Mouse (Mus musculus) embryonic fibroblast, embryonic 13.5 days (primary cell): ENCODE measurements at regions not wholly inside any gene's neighbourhood (a gene's known extent, or its start where the extent isn't known, plus 50 kb on each side); places are given as distances from the start of the nearest gene placed in this dataset.

ENCODE experiments used
- CTCF ChIP-seq: IDR thresholded peaks from 2 replicates; pipeline ENCODE4 v1.5.1; 2011; ENCODE audit warnings: mild to moderate bottlenecking, control low read depth, low read length, moderate library complexity, borderline replicate concordance; ENCODE audit not compliant: insufficient read depth
- POLR2A ChIP-seq: IDR thresholded peaks from 2 replicates; pipeline ENCODE4 v1.6.1; 2011; ENCODE audit warnings: low read depth, mild to moderate bottlenecking, control low read depth, low read length, moderate library complexity

DNA sequence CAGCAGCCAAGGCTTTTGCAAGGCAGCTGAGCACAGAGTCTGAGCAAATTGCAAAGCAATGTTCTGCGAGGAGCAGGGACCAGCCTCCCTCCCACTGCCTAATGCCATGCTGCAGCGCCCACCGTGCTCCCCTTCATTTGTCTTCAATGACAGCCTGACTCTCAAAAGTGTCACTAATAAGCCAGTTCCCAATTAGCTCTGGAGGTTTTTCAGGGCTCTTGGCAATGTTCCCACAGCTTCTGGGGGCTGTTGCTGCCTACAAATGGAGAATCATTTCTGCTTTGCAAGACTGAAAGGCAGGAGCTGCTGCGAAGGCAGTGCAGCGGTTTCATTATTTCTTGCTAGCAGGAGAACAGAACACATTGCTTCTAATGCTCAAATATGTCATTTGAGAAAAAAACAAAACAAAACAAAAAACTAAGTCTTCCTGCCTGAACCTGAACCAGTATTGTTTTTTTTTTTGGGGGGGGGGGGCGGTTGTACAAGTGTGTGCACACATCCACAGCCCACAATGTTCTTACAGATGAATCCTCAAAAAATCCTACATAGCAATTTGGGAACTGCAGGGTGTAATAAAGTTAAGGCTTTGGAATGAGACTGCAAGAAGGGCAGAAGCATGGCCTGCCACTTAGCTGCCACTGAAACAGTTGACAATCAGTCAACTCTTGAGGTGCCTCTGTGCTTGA, 283.5 kb upstream of the Emcn start:
- TF ChIP-seq CTCF (no peak), POLR2A (no peak)
